Mouse (Mus musculus): ENCODE results near the gene Cog7.

DNA sequence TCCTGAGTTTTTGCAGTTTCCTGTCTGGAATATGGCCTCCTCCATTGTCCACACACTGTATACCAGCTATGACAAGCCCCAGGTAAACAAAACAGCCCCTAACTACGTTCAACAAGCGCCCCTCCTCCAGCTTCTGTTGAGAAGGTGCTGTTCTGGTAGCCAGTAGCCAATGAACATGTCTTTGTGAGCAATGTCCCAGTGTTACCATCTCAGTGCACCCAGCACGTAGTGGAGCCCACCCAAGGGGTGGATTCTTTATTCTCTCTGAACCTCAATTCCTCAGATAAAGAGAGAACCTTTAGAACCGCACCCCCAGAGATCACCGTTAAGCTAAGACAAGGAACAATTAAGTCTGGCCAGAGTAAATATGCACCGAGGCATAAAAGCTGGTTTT lies 38.8 kb upstream of the Cog7 start:
- no peak for TF ChIP-seq CTCF (conservative IDR thresholded peaks at IDR 0.05; ENCODE audit: low read length)
- no peak for TF ChIP-seq POU5F1 (IDR thresholded peaks at IDR 0.05; ENCODE audit: borderline replicate concordance, low read length)

Measured in E14TG2a.4 (cell line).